Mouse (Mus musculus): ENCODE results near the gene Rnf38. TPM values are rescaled to one million over a fixed set of nuclear protein-coding genes. Genes with fewer than 3 reads are reported as not detected.

Rnf38 gene
- total RNA-seq, 1 experiment: 19.6 TPM

DNA sequence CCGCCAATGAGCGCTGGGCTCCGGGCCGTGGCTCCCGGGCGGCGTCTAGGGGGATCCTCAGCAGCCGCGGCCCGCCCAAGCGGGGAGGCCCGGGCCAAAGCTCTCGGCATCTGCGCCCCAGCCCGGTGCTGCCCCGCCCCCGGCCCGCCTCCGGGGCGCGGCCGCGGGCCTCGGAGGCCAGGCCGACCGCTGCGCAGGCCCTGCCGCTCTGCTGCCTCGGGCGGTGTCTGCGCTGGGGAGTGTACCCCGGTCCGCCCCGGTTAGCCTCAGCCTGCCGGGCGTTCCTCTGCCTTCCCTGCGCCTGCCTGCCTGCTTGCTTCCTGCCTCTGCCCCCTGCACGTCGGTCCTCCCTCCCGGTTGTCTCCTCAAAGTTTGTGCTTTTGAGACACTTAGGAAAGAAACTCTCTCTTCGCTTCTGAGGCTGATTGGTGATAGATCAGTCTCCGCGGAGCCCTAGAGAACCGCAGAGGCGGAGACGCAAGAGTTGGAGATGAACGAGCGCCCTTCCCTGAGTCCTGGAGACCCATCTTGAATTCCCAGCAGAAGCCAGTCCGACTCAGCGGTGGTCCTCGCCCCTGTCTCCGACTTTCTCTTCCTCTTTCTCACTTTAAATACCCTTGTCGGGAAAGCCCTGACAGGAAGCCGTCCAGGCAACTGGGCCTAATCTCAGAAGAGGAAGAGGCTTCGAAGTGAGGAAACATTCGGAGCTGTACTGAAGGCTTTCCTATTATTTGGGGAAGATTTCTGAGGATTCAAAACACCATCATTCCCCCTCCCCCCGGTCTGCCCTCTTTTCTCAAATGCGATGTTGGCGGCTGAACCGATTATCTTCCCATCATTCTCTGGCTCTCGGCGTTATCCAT lies 646 bp upstream of the Rnf38 start:
- TF ChIP-seq MAFK (IDR thresholded peaks at IDR 0.05; ENCODE audit: insufficient read depth, low read depth, low read length) (no peak), CHD2 (IDR thresholded peaks at IDR 0.05; ENCODE audit: low read depth, low read length) (no peak), ZNF384 (IDR thresholded peaks at IDR 0.05; ENCODE audit: low read depth, low read length) (no peak), HCFC1 (IDR thresholded peaks at IDR 0.05; ENCODE audit: borderline replicate concordance, insufficient read depth, low read length) (peak; percentile 51; the same call in 1 of the 2 replicates), ZC3H11A (IDR thresholded peaks at IDR 0.05; ENCODE audit: borderline replicate concordance, low read depth, low read length) (no peak)
- Histone ChIP-seq H3K36me3 (ENCODE audit: control insufficient read depth, insufficient read depth, low read length, poor library complexity, severe bottlenecking) (no peaks in the 10 kb centered on the region), H3K4me1 (ENCODE audit: control insufficient read depth in 2 of 2, insufficient read depth in 2 of 2, low read length in 2 of 2, poor library complexity in 1 of 2) (peaks cover 13 to 14% of the 10 kb centered on the region in 2 experiments), H3K4me3 (ENCODE audit: insufficient read depth in 1 of 2, low read depth in 1 of 2, low read length in 2 of 2, poor library complexity in 1 of 2, severe bottlenecking in 1 of 2) (peak overlapping the region; percentile 91 to 99), H3K9ac (ENCODE audit: insufficient read depth, low read depth, low read length, poor library complexity, severe bottlenecking) (peak overlapping the region; percentile 87), H3K9me3 (ENCODE audit: control insufficient read depth, insufficient read depth, low read depth, low read length) (no peaks in the 10 kb centered on the region), H3K27ac (ENCODE audit: insufficient read depth, low read depth, low read length, poor library complexity, severe bottlenecking) (peak overlapping the region; percentile 87)
- in situ Hi-C loops (cut with MboI; ENCODE audit: low sequenced_read_pairs in 2 of 2, unreplicated experiment in 2 of 2): no loop called here
- DNase-seq (ENCODE audit: low read depth, low spot score): no peak

- Histone ChIP-seq H3K4me1 (ENCODE audit: control insufficient read depth in 2 of 2, insufficient read depth in 2 of 2, low read length in 2 of 2, poor library complexity in 1 of 2) (peaks cover 13 to 16% of the 10 kb centered on the region in 2 experiments), H3K9me3 (ENCODE audit: control insufficient read depth, insufficient read depth, low read depth, low read length) (no peaks in the 10 kb centered on the region), H3K4me3 (ENCODE audit: insufficient read depth in 1 of 2, low read depth in 1 of 2, low read length in 2 of 2, poor library complexity in 1 of 2, severe bottlenecking in 1 of 2) (peak overlapping the region; percentile 76 to 91), H3K9ac (ENCODE audit: insufficient read depth, low read depth, low read length, poor library complexity, severe bottlenecking) (peak overlapping the region; percentile 89), H3K27ac (ENCODE audit: insufficient read depth, low read depth, low read length, poor library complexity, severe bottlenecking) (peak overlapping the region; percentile 87), H3K36me3 (ENCODE audit: control insufficient read depth, insufficient read depth, low read length, poor library complexity, severe bottlenecking) (no peaks in the 10 kb centered on the region)
- in situ Hi-C loops (cut with MboI; ENCODE audit: low sequenced_read_pairs in 2 of 2, unreplicated experiment in 2 of 2): no loop called here
- DNase-seq (ENCODE audit: low read depth, low spot score): no peak
- TF ChIP-seq MAFK (IDR thresholded peaks at IDR 0.05; ENCODE audit: insufficient read depth, low read depth, low read length) (no peak), ZNF384 (IDR thresholded peaks at IDR 0.05; ENCODE audit: low read depth, low read length) (no peak), CHD2 (IDR thresholded peaks at IDR 0.05; ENCODE audit: low read depth, low read length) (no peak), HCFC1 (IDR thresholded peaks at IDR 0.05; ENCODE audit: borderline replicate concordance, insufficient read depth, low read length) (no peak), ZC3H11A (IDR thresholded peaks at IDR 0.05; ENCODE audit: borderline replicate concordance, low read depth, low read length) (no peak)
Measured at GRCm38 (mm10) chr4:44232771-44233712, 547 bp downstream of the Rnf38 start.

DNA sequence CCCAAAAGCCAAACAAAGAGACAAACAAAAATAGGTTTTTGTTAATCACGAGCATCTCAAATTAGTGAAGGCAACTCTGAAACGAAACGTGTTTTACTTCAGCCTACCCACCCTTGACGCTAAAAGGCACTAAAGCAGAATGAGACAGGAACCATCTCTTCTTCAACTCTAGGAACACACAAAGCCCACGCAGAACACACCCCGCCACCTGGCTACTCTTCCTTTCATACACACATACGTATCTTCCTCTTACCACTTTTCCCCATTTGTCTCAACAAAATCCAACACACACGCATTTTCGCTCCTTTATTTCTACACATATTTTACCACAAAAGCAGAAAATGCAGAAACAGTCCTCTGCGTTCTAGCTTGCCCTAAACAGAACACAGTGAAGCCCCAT lies 8.5 kb downstream of the Rnf38 start:
- DNase-seq (ENCODE audit: low read depth, low spot score): no peak
- H3K27ac ChIP-seq (ENCODE audit: insufficient read depth, low read depth, low read length, poor library complexity, severe bottlenecking): no peak overlapping the region
- no peak overlapping the region for H3K9ac ChIP-seq (ENCODE audit: insufficient read depth, low read depth, low read length, poor library complexity, severe bottlenecking)
- H3K4me1 ChIP-seq (ENCODE audit: control insufficient read depth in 2 of 2, insufficient read depth in 2 of 2, low read length in 2 of 2, poor library complexity in 1 of 2): peaks cover 7 to 11% of the 10 kb centered on the region in 2 experiments; a peak in 3 of 4 replicates
- TF ChIP-seq ZNF384 (IDR thresholded peaks at IDR 0.05; ENCODE audit: low read depth, low read length) (no peak), MAFK (IDR thresholded peaks at IDR 0.05; ENCODE audit: insufficient read depth, low read depth, low read length) (no peak), ZC3H11A (IDR thresholded peaks at IDR 0.05; ENCODE audit: borderline replicate concordance, low read depth, low read length) (no peak), CHD2 (IDR thresholded peaks at IDR 0.05; ENCODE audit: low read depth, low read length) (no peak), HCFC1 (IDR thresholded peaks at IDR 0.05; ENCODE audit: borderline replicate concordance, insufficient read depth, low read length) (no peak)
- H3K36me3 ChIP-seq (ENCODE audit: control insufficient read depth, insufficient read depth, low read length, poor library complexity, severe bottlenecking): no peaks in the 10 kb centered on the region
- in situ Hi-C loops (cut with MboI; ENCODE audit: low sequenced_read_pairs in 2 of 2, unreplicated experiment in 2 of 2): no loop called here
- no peak overlapping the region for H3K4me3 ChIP-seq (ENCODE audit: insufficient read depth in 1 of 2, low read depth in 1 of 2, low read length in 2 of 2, poor library complexity in 1 of 2, severe bottlenecking in 1 of 2)
- no peaks in the 10 kb centered on the region for H3K9me3 ChIP-seq (ENCODE audit: control insufficient read depth, insufficient read depth, low read depth, low read length)

DNA sequence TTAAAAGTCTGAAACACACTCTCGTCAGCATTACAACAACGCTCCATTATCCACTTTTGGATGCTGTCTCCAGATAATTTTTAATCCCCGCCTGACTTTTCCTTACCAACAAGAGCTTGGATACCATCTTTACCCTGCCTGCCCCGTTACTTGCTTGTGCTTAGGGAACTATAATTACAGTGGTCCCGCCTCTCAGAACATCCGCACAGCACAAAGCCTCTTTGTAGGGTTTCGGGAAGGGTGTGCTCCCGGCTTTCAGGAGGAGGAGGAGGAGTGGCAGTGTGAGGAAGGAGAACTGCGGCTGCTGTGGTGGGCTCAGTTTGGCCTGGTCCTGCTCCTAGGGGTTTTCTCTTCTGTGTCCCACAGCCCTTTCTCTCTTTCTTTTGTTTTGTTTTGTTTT lies 9.4 kb downstream of the Rnf38 start:
- in situ Hi-C loops (cut with MboI; ENCODE audit: low sequenced_read_pairs in 2 of 2, unreplicated experiment in 2 of 2): no loop called here
- Histone ChIP-seq H3K4me1 (ENCODE audit: control insufficient read depth in 2 of 2, insufficient read depth in 2 of 2, low read length in 2 of 2, poor library complexity in 1 of 2) (peaks cover 7 to 9% of the 10 kb centered on the region in 2 experiments; a peak in 3 of 4 replicates), H3K9ac (ENCODE audit: insufficient read depth, low read depth, low read length, poor library complexity, severe bottlenecking) (no peak overlapping the region), H3K4me3 (ENCODE audit: insufficient read depth in 1 of 2, low read depth in 1 of 2, low read length in 2 of 2, poor library complexity in 1 of 2, severe bottlenecking in 1 of 2) (no peak overlapping the region), H3K36me3 (ENCODE audit: control insufficient read depth, insufficient read depth, low read length, poor library complexity, severe bottlenecking) (no peaks in the 10 kb centered on the region), H3K27ac (ENCODE audit: insufficient read depth, low read depth, low read length, poor library complexity, severe bottlenecking) (peak overlapping the region; percentile 44; the same call in 1 of the 2 replicates), H3K9me3 (ENCODE audit: control insufficient read depth, insufficient read depth, low read depth, low read length) (no peaks in the 10 kb centered on the region)
- no peak for DNase-seq (ENCODE audit: low read depth, low spot score)
- TF ChIP-seq HCFC1 (IDR thresholded peaks at IDR 0.05; ENCODE audit: borderline replicate concordance, insufficient read depth, low read length): no peak
- no peak for TF ChIP-seq MAFK (IDR thresholded peaks at IDR 0.05; ENCODE audit: insufficient read depth, low read depth, low read length)
- no peak for TF ChIP-seq ZC3H11A (IDR thresholded peaks at IDR 0.05; ENCODE audit: borderline replicate concordance, low read depth, low read length)
- no peak for TF ChIP-seq CHD2 (IDR thresholded peaks at IDR 0.05; ENCODE audit: low read depth, low read length)
- TF ChIP-seq ZNF384 (IDR thresholded peaks at IDR 0.05; ENCODE audit: low read depth, low read length): no peak
